Mouse (Mus musculus) ES-E14 (cell line): ENCODE data around the gene Spp2.

Experiments
- MAFK ChIP-seq: IDR thresholded peaks from 2 replicates; pipeline ENCODE4 v1.6.1; 2014; ENCODE audit warnings: mild to moderate bottlenecking, low read depth, low read length, inconsistent platforms; ENCODE audit not compliant: insufficient read depth
- ZNF384 ChIP-seq: IDR thresholded peaks from 2 replicates; pipeline ENCODE4 v1.6.1; 2012; ENCODE audit warnings: low read depth, low read length, inconsistent platforms

DNA sequence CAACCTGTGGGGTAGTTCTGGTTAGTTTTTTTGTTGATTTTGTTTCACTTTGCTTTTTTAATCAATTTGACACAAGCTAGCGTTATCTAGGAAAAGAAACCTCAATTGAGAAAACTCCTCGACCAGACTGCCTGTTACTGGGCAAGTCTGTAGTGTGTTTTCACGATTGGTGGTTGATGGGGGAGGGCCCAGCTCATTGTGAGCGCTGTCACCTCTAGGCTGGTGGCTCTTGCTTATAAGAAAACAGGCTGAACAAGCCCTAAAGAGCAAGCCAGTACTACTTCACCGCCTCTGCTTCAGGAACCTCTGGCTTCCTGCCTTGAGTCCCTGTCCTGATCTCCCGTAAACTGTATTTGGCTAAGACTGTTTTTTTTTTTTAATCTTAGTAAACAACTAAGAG is 40.7 kb downstream of the Spp2 start:
- TF ChIP-seq ZNF384 (no peak), MAFK (no peak)
